Mouse (Mus musculus) MEL (cell line): ENCODE data around the gene Ndufaf4.

ENCODE experiments used
- EP300 ChIP-seq, 2 experiments: IDR thresholded peaks; 2 replicates each; pipeline ENCODE4 v1.6.1; 2011; ENCODE audit warnings: improper control_type of control experiment in 2 of 2, low read length in 2 of 2, low read depth in 1 of 2, mild to moderate bottlenecking in 1 of 2
- ZKSCAN1 ChIP-seq: IDR thresholded peaks from 2 replicates; pipeline ENCODE4 v1.6.1; 2012; ENCODE audit warnings: low read depth, mild to moderate bottlenecking, inconsistent platforms, low read length, improper control_type of control experiment, moderate library complexity

- TF ChIP-seq ZKSCAN1 (no peak), EP300 (IDR thresholded peaks at IDR 0.05; ENCODE audit: low read depth in 1 of 2, low read length in 2 of 2) (no peak)
Observed at GRCm38 (mm10) chr4:24897851-24898515, at the start of gene Ndufaf4.
